Mouse (Mus musculus) thymus, postnatal 0 days (tissue): ENCODE data around the gene Bend7. TPM values are rescaled to one million over a fixed set of nuclear protein-coding genes. Genes with fewer than 3 reads are reported as not detected.

Source experiments
- polyA plus RNA-seq: library from polyadenylated mRNA; unstranded; fragments of >200 nt; fragmentation: Nextera tagmentation; extraction: Ambion mirVana; gene quantifications from 2 replicates; pipeline ENCODE4 v1.2.1, GENCODE M21; 2015

Gene Bend7
- polyA plus RNA-seq, 1 experiment from 2014 or later, result 0.68 TPM

Other genes starting within 250 kb of the Bend7 start
- gene Prpf18, start 65.7 kb upstream of the Bend7 start, polyA plus RNA-seq, result 38.1 and 42.9 TPM in 2 replicates
- gene Sephs1, start 163.7 kb downstream of the Bend7 start, polyA plus RNA-seq, result 56.7 and 57.1 TPM in 2 replicates
- 20.3 and 22.4 TPM in 2 replicates for gene Phyh, start 201.2 kb downstream of the Bend7 start, polyA plus RNA-seq